Mouse (Mus musculus): ENCODE results near the gene 4930595D18Rik. TPM values are rescaled to one million over a fixed set of nuclear protein-coding genes. Genes with fewer than 3 reads are reported as not detected.

The 4930595D18Rik gene
- total and polyA plus RNA-seq, 3 experiments: 0.35 TPM; not detected in 2

- Histone ChIP-seq H3K9me3 (replicated peaks; ENCODE audit: insufficient read depth, low read length) (no peaks in the 10 kb centered on the region), H3K9ac (ENCODE audit: control insufficient read depth, low read depth, low read length, poor library complexity, severe bottlenecking) (no peak overlapping the region), H3K4me3 (ENCODE audit: control insufficient read depth in 1 of 2, insufficient read depth in 1 of 2, low read depth in 2 of 2, low read length in 2 of 2) (no peak overlapping the region), H3K79me2 (ENCODE audit: control insufficient read depth, insufficient read depth, low read length, poor library complexity) (no peaks in the 10 kb centered on the region), H3K36me3 (ENCODE audit: control insufficient read depth in 1 of 2, insufficient read depth in 2 of 2, low read length in 2 of 2) (peaks cover 0 to 24% of the 10 kb centered on the region in 2 experiments; a peak in 2 of 4 replicates), H3K27ac (ENCODE audit: control insufficient read depth, low read depth, low read length) (no peak overlapping the region), H3K4me1 (ENCODE audit: control insufficient read depth in 1 of 2, insufficient read depth in 2 of 2, low read length in 2 of 2) (no peaks in the 10 kb centered on the region), H3K27me3 (ENCODE audit: control insufficient read depth in 1 of 2, insufficient read depth in 2 of 2, low read length in 2 of 2) (no peaks in the 10 kb centered on the region)
- TF ChIP-seq HCFC1 (IDR thresholded peaks at IDR 0.05; ENCODE audit: low read depth, low read length) (no peak), E2F4 (IDR thresholded peaks at IDR 0.05; ENCODE audit: borderline replicate concordance, low read depth, low read length) (no peak), TBP (IDR thresholded peaks at IDR 0.05; ENCODE audit: low read depth, low read length) (no peak), NELFE (IDR thresholded peaks at IDR 0.05; ENCODE audit: low read depth, low read length) (no peak), MAFK (IDR thresholded peaks at IDR 0.05; ENCODE audit: borderline replicate concordance, low read depth, low read length) (no peak), MAZ (IDR thresholded peaks at IDR 0.05; ENCODE audit: low read depth, low read length) (no peak), UBTF (IDR thresholded peaks at IDR 0.05; ENCODE audit: borderline replicate concordance, insufficient read depth, low read depth, low read length) (no peak), RAD21 (IDR thresholded peaks at IDR 0.05; ENCODE audit: low read depth, low read length) (no peak), POLR2A (IDR thresholded peaks at IDR 0.05; ENCODE audit: control insufficient read depth in 1 of 2, insufficient read depth in 1 of 2, low read depth in 1 of 2, low read length in 2 of 2, poor library complexity in 1 of 2) (no peak), POLR2AphosphoS2 (IDR thresholded peaks at IDR 0.05; ENCODE audit: low read length) (no peak), USF1 (IDR thresholded peaks at IDR 0.05; ENCODE audit: low read depth, low read length) (no peak), BHLHE40 (IDR thresholded peaks at IDR 0.05; ENCODE audit: borderline replicate concordance, low read depth, low read length) (no peak), JUND (IDR thresholded peaks at IDR 0.05; ENCODE audit: low read depth, low read length) (no peak)
- DNase-seq (ENCODE audit: low read depth, low spot score): no peak
These were observed 69.7 kb downstream of the 4930595D18Rik start for GRCm38 (mm10) chr12:111114593-111114992.

DNA sequence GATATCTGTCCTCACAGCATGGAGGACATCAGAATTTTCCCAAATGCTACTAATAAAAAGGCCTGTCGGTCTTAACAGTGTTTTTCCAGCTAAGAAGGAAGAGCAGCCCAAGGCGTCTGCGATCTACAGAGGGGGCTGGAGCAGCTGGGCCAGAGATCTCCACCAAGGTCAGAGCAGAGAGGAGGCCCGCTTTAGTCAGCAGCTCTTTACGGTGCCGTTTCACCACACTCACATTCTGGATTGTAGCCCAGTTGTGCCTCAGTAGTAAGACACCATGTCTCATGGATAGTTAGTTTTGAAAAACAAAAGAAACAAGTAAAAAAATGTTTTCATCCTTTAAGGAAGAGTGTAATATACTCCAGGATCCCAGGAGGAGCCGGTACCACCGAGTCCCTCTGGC, 73.1 kb downstream of the 4930595D18Rik start:
- Histone ChIP-seq H3K27me3 (ENCODE audit: control insufficient read depth in 1 of 2, insufficient read depth in 2 of 2, low read length in 2 of 2) (no peaks in the 10 kb centered on the region), H3K4me3 (ENCODE audit: control insufficient read depth in 1 of 2, insufficient read depth in 1 of 2, low read depth in 2 of 2, low read length in 2 of 2) (no peak overlapping the region), H3K27ac (ENCODE audit: control insufficient read depth, low read depth, low read length) (no peak overlapping the region), H3K36me3 (ENCODE audit: control insufficient read depth in 1 of 2, insufficient read depth in 2 of 2, low read length in 2 of 2) (peaks cover 0 to 28% of the 10 kb centered on the region in 2 experiments; a peak in 2 of 4 replicates), H3K4me1 (ENCODE audit: control insufficient read depth in 1 of 2, insufficient read depth in 2 of 2, low read length in 2 of 2) (no peaks in the 10 kb centered on the region), H3K9ac (ENCODE audit: control insufficient read depth, low read depth, low read length, poor library complexity, severe bottlenecking) (no peak overlapping the region), H3K9me3 (replicated peaks; ENCODE audit: insufficient read depth, low read length) (no peaks in the 10 kb centered on the region), H3K79me2 (ENCODE audit: control insufficient read depth, insufficient read depth, low read length, poor library complexity) (no peaks in the 10 kb centered on the region)
- no peak for DNase-seq (ENCODE audit: low read depth, low spot score)
- TF ChIP-seq TBP (IDR thresholded peaks at IDR 0.05; ENCODE audit: low read depth, low read length): no peak
- TF ChIP-seq GATA1 (IDR thresholded peaks at IDR 0.05; ENCODE audit: low read depth, low read length): no peak
- TF ChIP-seq POLR2AphosphoS2 (IDR thresholded peaks at IDR 0.05; ENCODE audit: low read length): no peak
- no peak for TF ChIP-seq ZNF384 (IDR thresholded peaks at IDR 0.05; ENCODE audit: low read depth, low read length)
- TF ChIP-seq EP300 (IDR thresholded peaks at IDR 0.05; ENCODE audit: low read depth in 1 of 2, low read length in 2 of 2): no peak
- TF ChIP-seq GABPA (IDR thresholded peaks at IDR 0.05; ENCODE audit: low read depth, low read length): no peak
- no peak for TF ChIP-seq USF2 (IDR thresholded peaks at IDR 0.05; ENCODE audit: borderline replicate concordance in 1 of 2, insufficient read depth in 1 of 2, low read depth in 1 of 2, low read length in 2 of 2)
- no peak for TF ChIP-seq ELF1 (IDR thresholded peaks at IDR 0.05; ENCODE audit: low read depth, low read length)
- no peak for TF ChIP-seq NELFE (IDR thresholded peaks at IDR 0.05; ENCODE audit: low read depth, low read length)
- TF ChIP-seq MEF2A (IDR thresholded peaks at IDR 0.05; ENCODE audit: extremely low read depth, insufficient replicate concordance, low read depth, low read length, poor library complexity, severe bottlenecking): no peak
- TF ChIP-seq ZMIZ1 (IDR thresholded peaks at IDR 0.05; ENCODE audit: low read depth, low read length): no peak
- no peak for TF ChIP-seq TAL1 (IDR thresholded peaks at IDR 0.05; ENCODE audit: low read length)
- no peak for TF ChIP-seq MAFK (IDR thresholded peaks at IDR 0.05; ENCODE audit: borderline replicate concordance, low read depth, low read length)
- no peak for TF ChIP-seq NRF1 (IDR thresholded peaks at IDR 0.05; ENCODE audit: insufficient read depth, low read depth, low read length, poor library complexity, severe bottlenecking)
- no peak for TF ChIP-seq BHLHE40 (IDR thresholded peaks at IDR 0.05; ENCODE audit: borderline replicate concordance, low read depth, low read length)
- no peak for TF ChIP-seq UBTF (IDR thresholded peaks at IDR 0.05; ENCODE audit: borderline replicate concordance, insufficient read depth, low read depth, low read length)

Measured in MEL (cell line).